Mouse (Mus musculus): ENCODE data around the gene Fam189a1. TPM values are rescaled to one million over a fixed set of nuclear protein-coding genes. Genes with fewer than 3 reads are reported as not detected.

Gene Fam189a1
- polyA plus RNA-seq, 1 experiment from 2014 or later = 5.7 TPM

- WGBS = 27% methylated on average over 8 of the region's 8 CpGs
- H3K9me3 ChIP-seq (ENCODE audit: control insufficient read depth, low read length) = no peaks in the 10 kb centered on the region
- peaks cover 7% of the 10 kb centered on the region; the same call in 1 of the 2 replicates for H3K36me3 ChIP-seq (ENCODE audit: control insufficient read depth, insufficient read depth)
Observed at GRCm38 (mm10) chr7:64741333-64742307, 414.8 kb downstream of the Fam189a1 start.

GRCm38 (mm10) chr7:64739131-64739530, 417.2 kb downstream of the Fam189a1 start:
- H3K9me3 ChIP-seq (ENCODE audit: control insufficient read depth, low read length) = no peaks in the 10 kb centered on the region
- WGBS = 12% methylated on average over 11 of the region's 11 CpGs
- H3K4me2 ChIP-seq (ENCODE audit: low read length) = no peak overlapping the region

More at GRCm38 (mm10) chr7:64741333-64742307, 414.8 kb downstream of the Fam189a1 start:
- Histone ChIP-seq H3K9ac (replicated peaks; ENCODE audit: low read depth, low read length) (no peak overlapping the region), H3K4me3 (replicated peaks; ENCODE audit: low read length) (no peak overlapping the region), H3K27me3 (replicated peaks; ENCODE audit: control insufficient read depth, insufficient read depth, low read length) (no peaks in the 10 kb centered on the region), H3K4me2 (ENCODE audit: low read length) (no peak overlapping the region), H3K27ac (ENCODE audit: low read length) (peak overlapping the region; percentile 58), H3K4me1 (replicated peaks; ENCODE audit: control insufficient read depth, insufficient read depth, low read length) (peaks cover 7% of the 10 kb centered on the region)
- peak; percentile 92 for ATAC-seq

GRCm38 (mm10) chr7:64729785-64730184, 426.6 kb downstream of the Fam189a1 start:
- H3K36me3 ChIP-seq (ENCODE audit: control insufficient read depth, insufficient read depth) = no peaks in the 10 kb centered on the region
- H3K4me2 ChIP-seq (ENCODE audit: low read length) = no peak overlapping the region
- no peaks in the 10 kb centered on the region for H3K9me3 ChIP-seq (ENCODE audit: control insufficient read depth, low read length)
- no peaks in the 10 kb centered on the region for H3K27me3 ChIP-seq (replicated peaks; ENCODE audit: control insufficient read depth, insufficient read depth, low read length)
- ATAC-seq = peak; percentile 51
- peaks cover 16% of the 10 kb centered on the region for H3K4me1 ChIP-seq (replicated peaks; ENCODE audit: control insufficient read depth, insufficient read depth, low read length)
- no peak overlapping the region for H3K27ac ChIP-seq (ENCODE audit: low read length)
- 16% methylated on average over 7 of the region's 7 CpGs for WGBS
- H3K9ac ChIP-seq (replicated peaks; ENCODE audit: low read depth, low read length) = no peak overlapping the region
- no peak overlapping the region for H3K4me3 ChIP-seq (replicated peaks; ENCODE audit: low read length)

More at GRCm38 (mm10) chr7:64739131-64739530, 417.2 kb downstream of the Fam189a1 start:
- Histone ChIP-seq H3K4me1 (replicated peaks; ENCODE audit: control insufficient read depth, insufficient read depth, low read length) (peaks cover 7% of the 10 kb centered on the region), H3K36me3 (ENCODE audit: control insufficient read depth, insufficient read depth) (peaks cover 5% of the 10 kb centered on the region; the same call in 1 of the 2 replicates), H3K27ac (ENCODE audit: low read length) (no peak overlapping the region), H3K4me3 (replicated peaks; ENCODE audit: low read length) (no peak overlapping the region), H3K27me3 (replicated peaks; ENCODE audit: control insufficient read depth, insufficient read depth, low read length) (no peaks in the 10 kb centered on the region), H3K9ac (replicated peaks; ENCODE audit: low read depth, low read length) (no peak overlapping the region)
- no peak for ATAC-seq

- H3K9ac ChIP-seq (replicated peaks; ENCODE audit: low read depth, low read length) = no peak overlapping the region
- no peak overlapping the region for H3K27ac ChIP-seq (ENCODE audit: low read length)
- peaks cover 16% of the 10 kb centered on the region for H3K4me1 ChIP-seq (replicated peaks; ENCODE audit: control insufficient read depth, insufficient read depth, low read length)
- H3K27me3 ChIP-seq (replicated peaks; ENCODE audit: control insufficient read depth, insufficient read depth, low read length) = no peaks in the 10 kb centered on the region
- H3K36me3 ChIP-seq (ENCODE audit: control insufficient read depth, insufficient read depth) = no peaks in the 10 kb centered on the region
- H3K9me3 ChIP-seq (ENCODE audit: control insufficient read depth, low read length) = no peaks in the 10 kb centered on the region
- no peak for ATAC-seq
- no peak overlapping the region for H3K4me3 ChIP-seq (replicated peaks; ENCODE audit: low read length)
- H3K4me2 ChIP-seq (ENCODE audit: low read length) = no peak overlapping the region
- 93% methylated on average over 3 of the region's 3 CpGs for WGBS
Observed at GRCm38 (mm10) chr7:64728816-64729215, 427.6 kb downstream of the Fam189a1 start.

GRCm38 (mm10) chr7:64728181-64728591, 428.2 kb downstream of the Fam189a1 start:
- ATAC-seq = peak; percentile 51
- H3K4me3 ChIP-seq (replicated peaks; ENCODE audit: low read length) = no peak overlapping the region
- H3K27me3 ChIP-seq (replicated peaks; ENCODE audit: control insufficient read depth, insufficient read depth, low read length) = no peaks in the 10 kb centered on the region
- peaks cover 16% of the 10 kb centered on the region for H3K4me1 ChIP-seq (replicated peaks; ENCODE audit: control insufficient read depth, insufficient read depth, low read length)
- H3K9ac ChIP-seq (replicated peaks; ENCODE audit: low read depth, low read length) = no peak overlapping the region
- H3K36me3 ChIP-seq (ENCODE audit: control insufficient read depth, insufficient read depth) = no peaks in the 10 kb centered on the region
- no peak overlapping the region for H3K27ac ChIP-seq (ENCODE audit: low read length)
- 38% methylated on average over 5 of the region's 5 CpGs for WGBS
- H3K4me2 ChIP-seq (ENCODE audit: low read length) = no peak overlapping the region
- no peaks in the 10 kb centered on the region for H3K9me3 ChIP-seq (ENCODE audit: control insufficient read depth, low read length)

- H3K9me3 ChIP-seq (ENCODE audit: control insufficient read depth, low read length) = no peaks in the 10 kb centered on the region
- H3K4me2 ChIP-seq (ENCODE audit: low read length) = no peak overlapping the region
- no peak overlapping the region for H3K9ac ChIP-seq (replicated peaks; ENCODE audit: low read depth, low read length)
- H3K4me1 ChIP-seq (replicated peaks; ENCODE audit: control insufficient read depth, insufficient read depth, low read length) = peaks cover 16% of the 10 kb centered on the region
- H3K27ac ChIP-seq (ENCODE audit: low read length) = no peak overlapping the region
- H3K27me3 ChIP-seq (replicated peaks; ENCODE audit: control insufficient read depth, insufficient read depth, low read length) = no peaks in the 10 kb centered on the region
- H3K4me3 ChIP-seq (replicated peaks; ENCODE audit: low read length) = no peak overlapping the region
- WGBS = 51% methylated on average over 6 of the region's 6 CpGs
- H3K36me3 ChIP-seq (ENCODE audit: control insufficient read depth, insufficient read depth) = no peaks in the 10 kb centered on the region
- peak; percentile 8; the same call in 1 of the 2 replicates for ATAC-seq
Observed at GRCm38 (mm10) chr7:64725967-64726695, 430.2 kb downstream of the Fam189a1 start.

GRCm38 (mm10) chr7:64724409-64724808, 432.0 kb downstream of the Fam189a1 start:
- H3K4me1 ChIP-seq (replicated peaks; ENCODE audit: control insufficient read depth, insufficient read depth, low read length) = peaks cover 16% of the 10 kb centered on the region
- WGBS = 89% methylated on average over 1 of the region's 1 CpGs

GRCm38 (mm10) chr7:64723313-64723712, 433.1 kb downstream of the Fam189a1 start:
- Histone ChIP-seq H3K27ac (ENCODE audit: low read length) (no peak overlapping the region), H3K36me3 (ENCODE audit: control insufficient read depth, insufficient read depth) (0 out of 2 replicates have a peak, but pooled peaks cover 2% of the 10 kb centered on the region), H3K9me3 (ENCODE audit: control insufficient read depth, low read length) (no peaks in the 10 kb centered on the region), H3K27me3 (replicated peaks; ENCODE audit: control insufficient read depth, insufficient read depth, low read length) (no peaks in the 10 kb centered on the region), H3K9ac (replicated peaks; ENCODE audit: low read depth, low read length) (no peak overlapping the region), H3K4me2 (ENCODE audit: low read length) (no peak overlapping the region), H3K4me1 (replicated peaks; ENCODE audit: control insufficient read depth, insufficient read depth, low read length) (peaks cover 13% of the 10 kb centered on the region), H3K4me3 (replicated peaks; ENCODE audit: low read length) (no peak overlapping the region)
- 74% methylated on average over 3 of the region's 3 CpGs for WGBS
- ATAC-seq = peak; percentile 45

More at GRCm38 (mm10) chr7:64724409-64724808, 432.0 kb downstream of the Fam189a1 start:
- Histone ChIP-seq H3K4me2 (ENCODE audit: low read length) (no peak overlapping the region), H3K36me3 (ENCODE audit: control insufficient read depth, insufficient read depth) (no peaks in the 10 kb centered on the region), H3K9ac (replicated peaks; ENCODE audit: low read depth, low read length) (no peak overlapping the region), H3K4me3 (replicated peaks; ENCODE audit: low read length) (no peak overlapping the region), H3K27me3 (replicated peaks; ENCODE audit: control insufficient read depth, insufficient read depth, low read length) (no peaks in the 10 kb centered on the region), H3K9me3 (ENCODE audit: control insufficient read depth, low read length) (no peaks in the 10 kb centered on the region), H3K27ac (ENCODE audit: low read length) (no peak overlapping the region)
- ATAC-seq = no peak

- 67% methylated on average over 2 of the region's 2 CpGs for WGBS
- Histone ChIP-seq H3K27me3 (replicated peaks; ENCODE audit: control insufficient read depth, insufficient read depth, low read length) (no peaks in the 10 kb centered on the region), H3K4me3 (replicated peaks; ENCODE audit: low read length) (no peak overlapping the region), H3K9me3 (ENCODE audit: control insufficient read depth, low read length) (no peaks in the 10 kb centered on the region), H3K36me3 (ENCODE audit: control insufficient read depth, insufficient read depth) (0 out of 2 replicates have a peak, but pooled peaks cover 2% of the 10 kb centered on the region), H3K4me1 (replicated peaks; ENCODE audit: control insufficient read depth, insufficient read depth, low read length) (no peaks in the 10 kb centered on the region), H3K27ac (ENCODE audit: low read length) (no peak overlapping the region), H3K9ac (replicated peaks; ENCODE audit: low read depth, low read length) (no peak overlapping the region), H3K4me2 (ENCODE audit: low read length) (no peak overlapping the region)
- no peak for ATAC-seq
Observed at GRCm38 (mm10) chr7:64716286-64716685, 440.1 kb downstream of the Fam189a1 start.

Data from forebrain, embryonic 16.5 days (tissue).